ENCODE assay signal across 25 mouse cellular contexts in the genomic region with DNA sequence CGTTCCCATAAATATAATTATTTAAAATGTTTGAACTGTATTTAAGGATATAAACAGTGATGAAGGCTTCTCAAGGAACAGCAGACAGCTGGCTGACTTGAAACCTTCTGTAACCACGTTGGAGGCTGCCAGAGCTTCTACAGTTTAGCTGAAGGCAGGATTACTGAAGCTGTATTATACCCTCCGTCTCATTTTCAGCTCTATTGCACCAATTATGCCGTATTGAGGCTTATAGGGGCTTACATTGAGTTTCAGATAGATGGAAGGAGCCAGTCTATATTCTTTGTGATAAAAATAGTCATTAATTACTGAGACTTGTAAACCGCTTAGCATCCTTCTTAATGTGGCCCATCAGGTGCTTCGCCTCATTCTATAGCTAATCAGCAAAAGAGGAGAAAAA.
DNase-seq lines count a peak whose midpoint lies in the region; ATAC-seq lines count a peak whose summit lies in the region.
"Had no signal": no experiment of that assay in that cellular context is flagged by ENCODE, and none has a peak within 500 bp of the region (broad histone marks: within the 10 kb centered on the region; RNA-seq: fewer than 3 reads in every experiment).

No protein-coding gene starts in this region.

- no peaks in the 10 kb centered on the region for H3K27me3 ChIP-seq in embryonic facial prominence, embryonic 14.5 days (replicated peaks; ENCODE audit: control insufficient read depth, insufficient read depth, low read length)
- no peaks in the 10 kb centered on the region for H3K27me3 ChIP-seq in embryonic facial prominence, embryonic 10.5 days (replicated peaks; ENCODE audit: low read depth, poor library complexity, severe bottlenecking)
- H3K27me3 ChIP-seq in forebrain, embryonic 10.5 days (ENCODE audit: poor library complexity, severe bottlenecking) = no peaks in the 10 kb centered on the region
- H3K27me3 ChIP-seq in forebrain, embryonic 15.5 days = no peaks in the 10 kb centered on the region
- no peaks in the 10 kb centered on the region for H3K27me3 ChIP-seq in heart, embryonic 10.5 days (ENCODE audit: insufficient read depth, poor library complexity, severe bottlenecking)
- H3K27me3 ChIP-seq in liver, embryonic 11.5 days (replicated peaks; ENCODE audit: control insufficient read depth, insufficient read depth, low read length) = no peaks in the 10 kb centered on the region
- H3K27me3 ChIP-seq: CH12.LX; embryonic facial prominence, embryonic 15.5 days; liver, embryonic 15.5 days; stomach, embryonic 15.5 days had no signal

- no peak overlapping the region for H3K4me2 ChIP-seq in embryonic facial prominence, embryonic 14.5 days (ENCODE audit: low read depth, low read length)
- peak overlapping the region; percentile 1; the same call in 1 of the 2 replicates for H3K4me2 ChIP-seq in forebrain, embryonic 15.5 days (replicated peaks)
- H3K4me2 ChIP-seq in liver, embryonic 11.5 days = no peak overlapping the region
- H3K4me2 ChIP-seq: embryonic facial prominence, embryonic 15.5 days; liver, embryonic 15.5 days; lung, embryonic 14.5 days; stomach, embryonic 15.5 days had no signal

- H3K4me3 ChIP-seq in embryonic facial prominence, embryonic 14.5 days (ENCODE audit: low read depth, low read length) = no peak overlapping the region
- no peak overlapping the region for H3K4me3 ChIP-seq in embryonic facial prominence, embryonic 10.5 days
- no peak overlapping the region for H3K4me3 ChIP-seq in forebrain, embryonic 10.5 days
- H3K4me3 ChIP-seq in forebrain, embryonic 15.5 days = no peak overlapping the region
- no peak overlapping the region for H3K4me3 ChIP-seq in heart, embryonic 10.5 days
- H3K4me3 ChIP-seq in liver, embryonic 11.5 days (ENCODE audit: low read depth, low read length) = no peak overlapping the region
- H3K4me3 ChIP-seq: embryonic facial prominence, embryonic 15.5 days; liver, embryonic 15.5 days; stomach, embryonic 15.5 days had no signal

- WGBS in embryonic facial prominence, embryonic 14.5 days = 75% methylated on average over 6 of the region's 6 CpGs
- WGBS in embryonic facial prominence, embryonic 10.5 days = 81% methylated on average over 6 of the region's 6 CpGs
- WGBS in forebrain, embryonic 10.5 days = 46% methylated on average over 6 of the region's 6 CpGs
- 14% methylated on average over 6 of the region's 6 CpGs for WGBS in forebrain, embryonic 15.5 days
- WGBS in heart, embryonic 10.5 days = 84% methylated on average over 6 of the region's 6 CpGs
- 80% methylated on average over 6 of the region's 6 CpGs for WGBS in liver, embryonic 11.5 days

- H3K27ac ChIP-seq in embryonic facial prominence, embryonic 14.5 days (replicated peaks; ENCODE audit: low read depth, low read length) = no peak overlapping the region
- no peak overlapping the region for H3K27ac ChIP-seq in embryonic facial prominence, embryonic 10.5 days (replicated peaks)
- H3K27ac ChIP-seq in forebrain, embryonic 10.5 days = peak overlapping the region; percentile 26; the same call in 1 of the 2 replicates
- H3K27ac ChIP-seq in forebrain, embryonic 15.5 days (replicated peaks) = 0 out of 2 replicates have a peak overlapping the region, but pooled peaks have one; percentile 11
- no peak overlapping the region for H3K27ac ChIP-seq in heart, embryonic 10.5 days
- H3K27ac ChIP-seq in liver, embryonic 11.5 days (ENCODE audit: low read depth, low read length) = no peak overlapping the region
- H3K27ac ChIP-seq: embryonic facial prominence, embryonic 15.5 days; liver, embryonic 15.5 days; stomach, embryonic 15.5 days had no signal

- no peaks in the 10 kb centered on the region for H3K4me1 ChIP-seq in embryonic facial prominence, embryonic 14.5 days (ENCODE audit: control insufficient read depth, insufficient read depth, low read length)
- H3K4me1 ChIP-seq in embryonic facial prominence, embryonic 10.5 days = no peaks in the 10 kb centered on the region
- peaks cover 26% of the 10 kb centered on the region for H3K4me1 ChIP-seq in forebrain, embryonic 10.5 days
- H3K4me1 ChIP-seq in forebrain, embryonic 15.5 days = peaks cover 15% of the 10 kb centered on the region
- H3K4me1 ChIP-seq in heart, embryonic 10.5 days = no peaks in the 10 kb centered on the region
- no peaks in the 10 kb centered on the region for H3K4me1 ChIP-seq in liver, embryonic 11.5 days (replicated peaks; ENCODE audit: control insufficient read depth, insufficient read depth, low read length)
- H3K4me1 ChIP-seq: embryonic facial prominence, embryonic 15.5 days; liver, embryonic 15.5 days had no signal

- H3K9me3 ChIP-seq in embryonic facial prominence, embryonic 14.5 days (ENCODE audit: control insufficient read depth, low read length) = no peaks in the 10 kb centered on the region
- H3K9me3 ChIP-seq in embryonic facial prominence, embryonic 10.5 days = no peaks in the 10 kb centered on the region
- H3K9me3 ChIP-seq in forebrain, embryonic 10.5 days = no peaks in the 10 kb centered on the region
- no peaks in the 10 kb centered on the region for H3K9me3 ChIP-seq in forebrain, embryonic 15.5 days
- H3K9me3 ChIP-seq in heart, embryonic 10.5 days = no peaks in the 10 kb centered on the region
- no peaks in the 10 kb centered on the region for H3K9me3 ChIP-seq in liver, embryonic 11.5 days (ENCODE audit: control insufficient read depth, low read length)
- H3K9me3 ChIP-seq: embryonic facial prominence, embryonic 15.5 days; liver, embryonic 15.5 days; stomach, embryonic 15.5 days had no signal

- DNase-seq in embryonic facial prominence, embryonic 14.5 days (ENCODE audit: low spot score) = peak; percentile 34
- DNase-seq in embryonic facial prominence, embryonic 10.5 days (ENCODE audit: low spot score) = no peak
- DNase-seq in forebrain, embryonic 10.5 days (ENCODE audit: extremely low spot score, low spot score) = no peak
- DNase-seq in retina, postnatal 7 days (ENCODE audit: low read depth, low spot score) = peak; percentile 11
- no peak for DNase-seq in heart, embryonic 10.5 days (ENCODE audit: low spot score)
- no peak for DNase-seq in liver, embryonic 11.5 days (ENCODE audit: low spot score)
- no peak for DNase-seq in kidney, postnatal 25 days
- DNase-seq: adrenal gland, adult 2 months; cerebellum, adult 11 months; cerebellum, adult 9-10 months; kidney, adult 18-20 months; layer of hippocampus, adult 9-11 months; liver; lung, embryonic 14.5 days; lung, postnatal 14 days; right cerebral cortex, postnatal 14 days; thymus, postnatal 25 days had no signal

- peak; percentile 60; the same call in 1 of the 2 replicates for ATAC-seq in embryonic facial prominence, embryonic 14.5 days (ENCODE audit: low read depth)
- peak; percentile 79 for ATAC-seq in forebrain, embryonic 15.5 days (replicated peaks)
- no peak for ATAC-seq in liver, embryonic 11.5 days (replicated peaks; ENCODE audit: low FRiP score)
- ATAC-seq: activated CD4-positive, CD25-positive, alpha-beta regulatory T cell, adult 4 months; hindbrain, embryonic 16.5 days; midbrain, embryonic 16.5 days had no signal

- H3K9ac ChIP-seq in embryonic facial prominence, embryonic 14.5 days (ENCODE audit: low read depth, low read length) = no peak overlapping the region
- H3K9ac ChIP-seq in forebrain, embryonic 15.5 days (replicated peaks) = no peak overlapping the region
- H3K9ac ChIP-seq in liver, embryonic 11.5 days (ENCODE audit: low read depth, low read length) = no peak overlapping the region
- H3K9ac ChIP-seq: embryonic facial prominence, embryonic 15.5 days; liver, embryonic 15.5 days; lung, embryonic 14.5 days; stomach, embryonic 15.5 days had no signal

- no peaks in the 10 kb centered on the region for H3K36me3 ChIP-seq in embryonic facial prominence, embryonic 14.5 days (ENCODE audit: control insufficient read depth, insufficient read depth, low read length)
- H3K36me3 ChIP-seq in embryonic facial prominence, embryonic 10.5 days (replicated peaks) = no peaks in the 10 kb centered on the region
- H3K36me3 ChIP-seq in forebrain, embryonic 10.5 days (replicated peaks) = no peaks in the 10 kb centered on the region
- H3K36me3 ChIP-seq in forebrain, embryonic 15.5 days = no peaks in the 10 kb centered on the region
- no peaks in the 10 kb centered on the region for H3K36me3 ChIP-seq in heart, embryonic 10.5 days
- no peaks in the 10 kb centered on the region for H3K36me3 ChIP-seq in liver, embryonic 11.5 days (ENCODE audit: control insufficient read depth, insufficient read depth, low read length)
- H3K36me3 ChIP-seq: embryonic facial prominence, embryonic 15.5 days; liver, embryonic 15.5 days; stomach, embryonic 15.5 days had no signal

Comparison
In these comparisons a context has a peak if more than half of its experiments do, and no peak if none do; other contexts are left out.
1. DNase-seq: peak in embryonic facial prominence, embryonic 14.5 days (single experiment) and retina, postnatal 7 days (single experiment); none in embryonic facial prominence, embryonic 10.5 days (single experiment), forebrain, embryonic 10.5 days (single experiment), heart, embryonic 10.5 days (single experiment), liver, embryonic 11.5 days (single experiment) and kidney, postnatal 25 days (0 of 2).
2. H3K27ac ChIP-seq: peak in forebrain, embryonic 10.5 days (single experiment) and forebrain, embryonic 15.5 days (single experiment); none in embryonic facial prominence, embryonic 14.5 days (single experiment), embryonic facial prominence, embryonic 10.5 days (single experiment), heart, embryonic 10.5 days (single experiment) and liver, embryonic 11.5 days (single experiment).